Mouse (Mus musculus): ENCODE measurements around the gene Crip3. TPM values are rescaled to one million over a fixed set of nuclear protein-coding genes. Genes with fewer than 3 reads are reported as not detected.

The Crip3 gene
- not detected for total RNA-seq (2023)

DNA sequence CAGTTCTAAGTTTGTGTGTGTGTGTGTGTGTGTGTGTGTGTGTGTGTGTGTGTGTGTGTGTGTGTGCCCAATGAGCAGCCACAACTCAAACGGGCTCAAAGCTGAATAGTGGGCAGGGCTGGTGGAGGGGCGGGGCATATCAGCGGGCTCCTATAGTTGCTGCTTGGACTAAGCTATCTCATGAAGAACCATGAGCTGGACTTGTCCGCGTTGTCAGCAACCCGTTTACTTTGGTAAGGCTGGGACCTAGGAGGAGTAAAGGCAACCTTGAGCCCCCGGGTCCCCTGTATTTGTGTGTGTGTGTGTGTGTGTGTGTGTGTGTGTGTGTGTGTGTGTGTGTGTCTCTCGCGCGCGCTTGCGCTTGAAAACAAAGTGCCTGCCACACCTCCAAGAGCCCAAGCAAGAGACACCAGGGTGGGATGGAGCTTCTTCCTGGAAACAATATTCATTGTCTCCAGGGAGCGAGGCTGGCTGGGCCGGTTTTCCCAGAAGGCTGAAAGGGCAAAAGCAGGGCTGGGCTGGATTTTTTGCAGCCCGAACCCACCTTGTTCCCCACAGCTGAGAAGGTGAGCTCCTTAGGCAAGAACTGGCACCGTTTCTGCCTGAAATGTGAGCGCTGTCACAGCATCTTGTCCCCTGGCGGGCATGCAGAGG lies at the start of gene Crip3:
Gene Crip3 (plus strand): TSS at position 166 of the 654 bp plus-strand sequence.

DNA sequence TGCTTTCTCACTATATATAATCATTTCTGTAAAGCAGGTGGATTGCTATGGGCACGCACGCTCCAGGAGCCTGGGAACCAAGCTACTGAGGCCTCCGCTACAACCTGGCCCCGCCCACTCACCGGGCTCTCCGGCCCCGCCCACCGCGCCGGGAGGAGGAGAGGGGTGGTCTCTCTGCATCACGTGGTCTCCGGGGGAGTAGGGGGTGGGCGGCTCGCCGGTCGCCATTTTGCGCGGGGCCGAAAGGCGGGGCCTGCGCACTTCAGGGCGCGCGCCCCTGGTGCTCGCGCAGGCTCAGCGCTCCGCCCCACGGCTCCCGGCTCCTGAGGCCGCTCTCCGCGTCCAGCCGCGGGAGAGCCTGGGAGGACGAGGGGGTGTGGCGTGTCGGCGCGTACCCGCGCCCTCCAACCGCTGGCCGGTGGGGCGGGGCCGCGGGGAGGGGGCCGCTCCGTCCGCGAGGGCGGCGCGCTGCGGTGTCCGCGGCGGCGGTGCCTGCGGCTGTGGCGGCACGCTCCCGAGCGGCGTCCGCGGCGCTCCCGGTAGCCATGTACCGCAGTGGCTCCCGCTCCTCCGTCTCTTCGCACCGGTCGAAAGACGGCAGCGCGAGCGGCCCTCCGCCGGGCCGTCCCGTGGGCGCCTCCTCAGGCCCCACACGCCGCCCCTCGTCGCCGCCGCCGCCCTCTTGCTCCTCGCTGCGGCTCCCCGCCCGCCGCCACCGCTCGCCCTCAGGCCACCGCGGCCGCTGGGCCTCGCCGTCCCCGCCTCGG lies 45.2 kb upstream of the Crip3 start, which contains the start of gene Zfp318:
Gene Zfp318 (plus strand): TSS at position 438 of the 767 bp plus-strand sequence.

DNA sequence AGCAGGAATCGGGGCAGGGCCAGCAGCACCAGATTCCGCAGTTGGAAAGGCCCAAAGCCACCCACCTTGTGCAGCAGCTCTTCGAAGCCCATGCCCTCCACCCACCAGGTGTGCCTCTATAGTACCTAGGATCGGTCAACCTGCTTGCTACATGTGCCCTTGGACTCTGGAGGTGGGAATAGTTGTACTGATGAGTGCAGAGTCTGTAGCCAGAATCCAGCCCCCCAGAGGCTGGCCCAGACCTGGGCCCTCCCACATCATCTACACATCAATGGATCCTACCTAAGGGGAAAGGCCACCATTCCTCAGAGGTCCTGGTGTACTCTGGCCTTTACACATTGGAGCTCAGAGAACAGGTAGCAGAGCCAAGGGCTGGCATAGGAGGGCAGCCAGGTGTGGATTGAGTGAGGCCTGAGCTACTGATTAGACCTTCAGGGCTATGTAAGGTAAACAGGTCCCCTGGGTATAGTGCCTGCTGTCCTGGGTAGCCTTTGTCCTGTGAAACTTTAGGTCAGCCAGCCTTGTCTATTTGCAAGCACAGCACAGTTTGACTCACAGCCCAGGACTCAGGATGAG lies 9.7 kb downstream of the Crip3 start, which contains the start of gene Slc22a7:
Gene Slc22a7 (minus strand): TSS at position 160 of the 576 bp plus-strand sequence.

Other genes starting within 250 kb of the Crip3 start
- 12.9 TPM for gene Polh, start 226.3 kb upstream of the Crip3 start, total RNA-seq (2023)
- gene Xpo5, start 226.1 kb upstream of the Crip3 start, total RNA-seq (2023), result 35.8 TPM
- 64.0 TPM for gene Polr1c, start 180.9 kb upstream of the Crip3 start, total RNA-seq (2023)
- 91.2 TPM for gene Yipf3, start 180.8 kb upstream of the Crip3 start, total RNA-seq (2023)
- gene Lrrc73, start 175.4 kb upstream of the Crip3 start, total RNA-seq (2023), result 1.4 TPM
- 44.1 TPM for gene Tjap1, start 145.9 kb upstream of the Crip3 start, total RNA-seq (2023)
- not detected for gene Dlk2, start 131.5 kb upstream of the Crip3 start, total RNA-seq (2023)
- 14.4 TPM for gene Abcc10, start 100.6 kb upstream of the Crip3 start, total RNA-seq (2023)
- 56.7 TPM for gene Zfp318, start 45.2 kb upstream of the Crip3 start, total RNA-seq (2023)
- gene Slc22a7, start 9.5 kb downstream of the Crip3 start, total RNA-seq (2023), result not detected
- 0.18 TPM for gene Ttbk1, start 58.7 kb downstream of the Crip3 start, total RNA-seq (2023)
- gene Dnph1, start 67.8 kb downstream of the Crip3 start, total RNA-seq (2023), result not detected
- gene Cul9, start 117.5 kb downstream of the Crip3 start, total RNA-seq (2023), result 20.4 TPM
- gene Srf, start 127.2 kb downstream of the Crip3 start, total RNA-seq (2023), result 66.8 TPM
- not detected for gene Ptk7, start 200.6 kb downstream of the Crip3 start, total RNA-seq (2023)
- 15.0 TPM for gene Klc4, start 217.1 kb downstream of the Crip3 start, total RNA-seq (2023)
- gene Mrpl2, start 217.3 kb downstream of the Crip3 start, total RNA-seq (2023), result 31.6 TPM
- 7.3 TPM for gene Cul7, start 221.4 kb downstream of the Crip3 start, total RNA-seq (2023)
- 34.8 TPM for gene Rrp36, start 245.4 kb downstream of the Crip3 start, total RNA-seq (2023)
- 31.5 TPM for gene Mea1, start 249.9 kb downstream of the Crip3 start, total RNA-seq (2023)